Mouse (Mus musculus): ENCODE measurements around the gene Cyp2d10. TPM values are rescaled to one million over a fixed set of nuclear protein-coding genes. Genes with fewer than 3 reads are reported as not detected.
A peak's percentile ranks its signal among the peaks of the same experiment; 100 is the strongest.

The Cyp2d10 gene
- polyA plus RNA-seq, 1 experiment: 0.10 TPM

DNA sequence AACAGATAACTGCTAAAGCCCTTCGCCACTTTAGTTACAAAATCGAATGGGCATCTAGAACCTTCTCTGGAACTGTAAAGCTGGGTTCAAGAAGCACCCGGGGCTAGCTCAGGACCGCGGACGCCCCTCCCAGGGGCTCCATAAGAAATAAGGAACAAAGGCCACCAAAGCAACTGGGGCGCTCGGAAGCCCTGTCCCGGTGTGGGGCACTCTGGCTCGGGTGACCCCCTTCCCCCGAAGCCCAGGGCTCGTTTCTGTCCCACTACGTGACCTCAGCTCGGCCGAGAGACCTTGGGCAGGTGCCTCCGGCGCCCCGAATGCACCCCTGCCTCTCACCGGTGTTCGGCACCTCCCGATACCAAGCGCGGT is 53.3 kb downstream of the Cyp2d10 start:
- Histone ChIP-seq H3K36me3 (ENCODE audit: control insufficient read depth) (peaks cover 36% of the 10 kb centered on the region), H3K4me1 (ENCODE audit: control insufficient read depth) (peaks cover 50% of the 10 kb centered on the region)

DNA sequence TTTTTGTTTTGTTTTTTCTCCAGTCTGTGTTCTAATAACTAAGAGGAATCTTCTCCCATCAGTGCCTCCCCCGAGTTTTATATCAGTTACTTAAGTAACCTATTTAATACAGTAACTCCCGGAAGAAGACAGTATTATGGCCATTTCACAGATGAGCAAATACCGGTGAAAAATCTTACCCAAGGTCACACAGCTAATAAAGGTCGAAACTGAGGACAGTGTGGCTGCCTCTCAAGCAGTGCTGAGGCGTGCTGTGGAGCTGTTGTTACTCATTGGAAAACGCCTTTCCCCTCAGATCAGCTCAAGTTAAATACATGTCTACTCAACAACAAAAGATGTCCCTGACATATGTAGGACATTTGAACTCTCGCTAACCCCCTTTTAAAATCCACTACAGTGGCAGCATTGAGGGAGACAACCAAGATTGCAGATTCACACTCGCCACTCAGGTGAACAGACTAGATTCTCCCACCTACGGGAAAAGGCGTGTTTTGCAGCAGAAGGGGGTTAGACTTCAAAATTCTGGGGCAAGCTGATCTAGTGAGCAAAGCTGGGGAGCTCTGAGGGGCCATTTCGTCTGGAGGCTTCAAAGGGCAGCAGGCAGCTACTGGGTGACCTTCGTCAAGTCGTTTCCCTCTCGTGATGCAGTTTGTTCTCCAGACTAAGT is 53.8 kb downstream of the Cyp2d10 start:
- H3K27me3 ChIP-seq (ENCODE audit: control insufficient read depth): no peaks in the 10 kb centered on the region
- peaks cover 6% of the 10 kb centered on the region for H3K9me3 ChIP-seq (ENCODE audit: control insufficient read depth, low read length)
- H3K4me1 ChIP-seq (ENCODE audit: control insufficient read depth): peaks cover 55% of the 10 kb centered on the region
- peaks cover 42% of the 10 kb centered on the region for H3K36me3 ChIP-seq (ENCODE audit: control insufficient read depth)
- H3K4me3 ChIP-seq (replicated peaks): peak overlapping the region; percentile 91
- no peak for TF ChIP-seq TAL1 (IDR thresholded peaks at IDR 0.05; ENCODE audit: low read length)
- no peak for TF ChIP-seq GATA1 (IDR thresholded peaks at IDR 0.05; ENCODE audit: low read length)

More for the DNA sequence above, 53.3 kb downstream of the Cyp2d10 start:
- H3K27me3 ChIP-seq (ENCODE audit: control insufficient read depth): no peaks in the 10 kb centered on the region
- TF ChIP-seq TAL1 (IDR thresholded peaks at IDR 0.05; ENCODE audit: low read length): no peak
- H3K4me3 ChIP-seq (replicated peaks): peak overlapping the region; percentile 91
- H3K9me3 ChIP-seq (ENCODE audit: control insufficient read depth, low read length): peaks cover 6% of the 10 kb centered on the region

Other genes starting within 250 kb of the Cyp2d10 start
- 0.03 TPM in 2 replicates for gene Shisa8, start 194.4 kb downstream of the Cyp2d10 start, polyA plus RNA-seq (2012)
- 0.36 TPM in 1 of 2 replicates, not detected in the other for gene Tnfrsf13c, start 182.8 kb downstream of the Cyp2d10 start, polyA plus RNA-seq (2012)
- 16.4 and 20.1 TPM in 2 replicates for gene Cenpm, start 162.4 kb downstream of the Cyp2d10 start, polyA plus RNA-seq (2012)
- gene 1500009C09Rik, start 154.8 kb downstream of the Cyp2d10 start, polyA plus RNA-seq (2012): not detected in 2 replicates
- gene Sept3, start 132.3 kb downstream of the Cyp2d10 start, polyA plus RNA-seq (2012): not detected in 2 replicates
- gene Wbp2nl, start 108.2 kb downstream of the Cyp2d10 start, polyA plus RNA-seq (2012): not detected in 2 replicates
- 17.6 and 23.0 TPM in 2 replicates for gene Naga, start 68.3 kb downstream of the Cyp2d10 start, polyA plus RNA-seq (2012)
- gene Pheta2, start 68.3 kb downstream of the Cyp2d10 start, polyA plus RNA-seq (2012): 1.8 and 2.3 TPM in 2 replicates
- 17.6 and 17.8 TPM in 2 replicates for gene Smdt1, start 68.2 kb downstream of the Cyp2d10 start, polyA plus RNA-seq (2012)
- gene Ndufa6, start 52.9 kb downstream of the Cyp2d10 start, polyA plus RNA-seq (2012): 28.3 and 30.8 TPM in 2 replicates
- gene Cyp2d22, start 26.9 kb downstream of the Cyp2d10 start, polyA plus RNA-seq (2012): 0.08 TPM in 1 of 2 replicates, not detected in the other
- not detected in 2 replicates for gene Cyp2d11, start 13.2 kb downstream of the Cyp2d10 start, polyA plus RNA-seq (2012)
- 0.06 TPM in 1 of 2 replicates, not detected in the other for gene Cyp2d9, start 26.2 kb upstream of the Cyp2d10 start, polyA plus RNA-seq (2012)
- gene Cyp2d12, start 147.9 kb upstream of the Cyp2d10 start, polyA plus RNA-seq (2012): not detected in 2 replicates
- gene Cyp2d34, start 213.8 kb upstream of the Cyp2d10 start, polyA plus RNA-seq (2012): not detected in 2 replicates

All from erythroblast, embryonic 14.5 days (primary cell).